Mouse (Mus musculus) heart, embryonic 11.5 days (tissue): Measurements from ENCODE around the gene Ndufb2. TPM values are rescaled to one million over a fixed set of nuclear protein-coding genes. Genes with fewer than 3 reads are reported as not detected.

Source experiments
- ATAC-seq: fragments of 200-750 bp; cut with Nextera tagmentation; replicated peaks from 2 replicates; pipeline ENCODE4 v1.8.0; 2017; ENCODE audit warnings: moderate library complexity; ENCODE audit not compliant: insufficient number of reproducible peaks, low FRiP score, low TSS enrichment
- H3K27ac ChIP-seq: fragments of 300-500 bp; sonication (generic); 2 replicates; pipeline ENCODE4 v1.5.1; 2014; ENCODE audit warnings: mild to moderate bottlenecking, low read depth, low read length
- H3K27me3 ChIP-seq: fragments of 300-500 bp; sonication (generic); 2 replicates; pipeline ENCODE4 v1.6.1; 2014; ENCODE audit warnings: mild to moderate bottlenecking, low read length, mixed read lengths; ENCODE audit not compliant: control insufficient read depth, insufficient read depth
- H3K36me3 ChIP-seq: fragments of 300-500 bp; sonication (generic); 2 replicates; pipeline ENCODE4 v1.6.1; 2014; ENCODE audit warnings: mild to moderate bottlenecking, low read length, moderate library complexity, mixed read lengths; ENCODE audit not compliant: control insufficient read depth, insufficient read depth
- H3K4me1 ChIP-seq: fragments of 300-500 bp; sonication (generic); 2 replicates; pipeline ENCODE4 v1.6.1; 2014; ENCODE audit warnings: low read length; ENCODE audit not compliant: control insufficient read depth, insufficient read depth
- H3K4me2 ChIP-seq: fragments of 300-500 bp; sonication (generic); 2 replicates; pipeline ENCODE4 v1.6.1; 2014; ENCODE audit warnings: mild to moderate bottlenecking, moderate library complexity
- H3K4me3 ChIP-seq: fragments of 300-500 bp; sonication (generic); 2 replicates; pipeline ENCODE4 v1.5.1; 2014; ENCODE audit warnings: low read depth, low read length
- H3K9ac ChIP-seq: fragments of 300-500 bp; sonication (generic); 2 replicates; pipeline ENCODE4 v1.6.1; 2014; ENCODE audit warnings: mild to moderate bottlenecking, low read depth, low read length, moderate library complexity
- H3K9me3 ChIP-seq: fragments of 300-500 bp; sonication (generic); replicated peaks from 2 replicates; pipeline ENCODE4 v1.6.1; 2016; ENCODE audit warnings: low read length; ENCODE audit not compliant: control insufficient read depth
- WGBS: fragments of 180-500 bp; shearing (Covaris S2); extraction: QIAGEN DNeasy Blood & Tissue Kit; methylation state at CpG from one replicate; pipeline ENCODE4 v1.1.7; 2014; ENCODE audit not compliant: insufficient replicate concordance; 5-methylcytosine and 5-hydroxymethylcytosine counted together
- polyA plus RNA-seq: library from polyadenylated mRNA; unstranded; fragments of >200 nt; fragmentation: Nextera tagmentation; extraction: Ambion mirVana; gene quantifications from 2 replicates; pipeline ENCODE4 v1.2.1, GENCODE M21; 2014

Gene Ndufb2
- polyA plus RNA-seq, 1 experiment from 2014 or later = 555 TPM

- peak within 1 kb of the TSS; percentile 87 for H3K9ac ChIP-seq
- under 1% methylated on average over 49 of the region's 49 CpGs for WGBS
- H3K9me3 ChIP-seq = no peaks in the 10 kb centered on the region
- peak; percentile 92 for ATAC-seq
- peak within 1 kb of the TSS; percentile 83 for H3K4me3 ChIP-seq
- H3K27me3 ChIP-seq = no peaks in the 10 kb centered on the region
- H3K4me2 ChIP-seq = peak within 1 kb of the TSS; percentile 79
- H3K4me1 ChIP-seq = peaks cover 12% of the 10 kb centered on the region
- H3K27ac ChIP-seq = peak within 1 kb of the TSS; percentile 93
- no peaks in the 10 kb centered on the region for H3K36me3 ChIP-seq
These were observed 18.4 kb upstream of the Ndufb2 start, which contains the start of gene Adck2 for GRCm38 (mm10) chr6:39573791-39574554. Gene Adck2 (plus strand): TSS chr6:39573873.

DNA sequence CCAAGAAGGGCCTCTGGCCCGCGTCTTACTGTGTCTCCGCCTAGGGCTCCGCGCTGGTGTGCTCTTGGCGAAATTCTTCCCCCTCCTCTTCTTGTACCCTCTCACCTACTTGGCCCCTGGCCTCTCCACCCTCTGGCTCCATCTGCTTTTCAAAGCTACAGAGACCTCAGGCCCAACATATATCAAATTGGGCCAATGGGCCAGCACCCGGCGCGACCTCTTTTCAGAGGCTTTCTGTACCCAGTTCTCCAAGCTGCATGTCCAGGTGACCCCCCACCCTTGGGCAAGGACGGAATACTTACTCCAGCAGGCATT lies 17.9 kb upstream of the Ndufb2 start:
- peak; percentile 10; the same call in 1 of the 2 replicates for ATAC-seq
- Histone ChIP-seq H3K4me2 (peak overlapping the region; percentile 79), H3K27me3 (no peaks in the 10 kb centered on the region), H3K4me3 (peak overlapping the region; percentile 83), H3K9me3 (no peaks in the 10 kb centered on the region), H3K4me1 (peaks cover 12% of the 10 kb centered on the region), H3K27ac (peak overlapping the region; percentile 93), H3K9ac (peak overlapping the region; percentile 87), H3K36me3 (no peaks in the 10 kb centered on the region)
- 29% methylated on average over 10 of the region's 10 CpGs for WGBS

- H3K27ac ChIP-seq = no peak overlapping the region; the same call in 1 of the 2 replicates
- peaks cover 12% of the 10 kb centered on the region for H3K4me1 ChIP-seq
- H3K9me3 ChIP-seq = no peaks in the 10 kb centered on the region
- peak overlapping the region; percentile 79 for H3K4me2 ChIP-seq
- 65% methylated on average over 7 of the region's 7 CpGs for WGBS
- no peak for ATAC-seq
- peak overlapping the region; percentile 87 for H3K9ac ChIP-seq
- H3K27me3 ChIP-seq = no peaks in the 10 kb centered on the region
- no peaks in the 10 kb centered on the region; the same call in 1 of the 2 replicates for H3K36me3 ChIP-seq
- peak overlapping the region; percentile 83 for H3K4me3 ChIP-seq
These were observed 17.4 kb upstream of the Ndufb2 start for GRCm38 (mm10) chr6:39574951-39575350.

DNA sequence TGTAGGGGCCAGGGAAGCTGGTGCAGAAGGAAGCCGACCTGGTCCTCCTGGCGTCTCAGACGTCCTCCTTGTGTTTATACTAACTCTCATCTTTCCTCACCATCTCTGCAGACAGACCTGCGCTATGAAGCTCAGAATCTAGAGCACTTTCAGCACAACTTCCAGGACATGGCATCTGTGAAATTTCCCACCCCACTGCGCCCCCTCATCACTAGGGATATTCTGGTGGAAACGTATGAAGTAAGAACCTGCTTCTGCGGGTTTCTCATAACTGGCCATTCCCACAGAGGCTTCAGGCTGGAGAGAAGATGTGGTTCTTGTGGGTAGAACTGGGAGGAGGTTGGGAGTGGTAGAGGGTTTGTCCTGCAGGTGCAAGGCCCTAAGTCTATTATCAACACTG lies 12.8 kb upstream of the Ndufb2 start:
- H3K4me1 ChIP-seq = peaks cover 6% of the 10 kb centered on the region
- no peak for ATAC-seq
- H3K27ac ChIP-seq = no peak overlapping the region
- H3K9me3 ChIP-seq = no peaks in the 10 kb centered on the region
- peaks cover 2% of the 10 kb centered on the region for H3K36me3 ChIP-seq
- H3K9ac ChIP-seq = no peak overlapping the region
- H3K4me2 ChIP-seq = no peak overlapping the region
- H3K27me3 ChIP-seq = no peaks in the 10 kb centered on the region
- no peak overlapping the region for H3K4me3 ChIP-seq
- WGBS = 85% methylated on average over 7 of the region's 7 CpGs

GRCm38 (mm10) chr6:39580558-39580957 lies 11.8 kb upstream of the Ndufb2 start:
- H3K4me3 ChIP-seq = no peak overlapping the region
- H3K36me3 ChIP-seq = peaks cover 2% of the 10 kb centered on the region
- 63% methylated on average over 2 of the region's 2 CpGs for WGBS
- H3K27me3 ChIP-seq = no peaks in the 10 kb centered on the region
- H3K4me1 ChIP-seq = no peaks in the 10 kb centered on the region
- no peak overlapping the region for H3K9ac ChIP-seq
- no peak for ATAC-seq
- no peaks in the 10 kb centered on the region for H3K9me3 ChIP-seq
- no peak overlapping the region for H3K27ac ChIP-seq
- no peak overlapping the region for H3K4me2 ChIP-seq

DNA sequence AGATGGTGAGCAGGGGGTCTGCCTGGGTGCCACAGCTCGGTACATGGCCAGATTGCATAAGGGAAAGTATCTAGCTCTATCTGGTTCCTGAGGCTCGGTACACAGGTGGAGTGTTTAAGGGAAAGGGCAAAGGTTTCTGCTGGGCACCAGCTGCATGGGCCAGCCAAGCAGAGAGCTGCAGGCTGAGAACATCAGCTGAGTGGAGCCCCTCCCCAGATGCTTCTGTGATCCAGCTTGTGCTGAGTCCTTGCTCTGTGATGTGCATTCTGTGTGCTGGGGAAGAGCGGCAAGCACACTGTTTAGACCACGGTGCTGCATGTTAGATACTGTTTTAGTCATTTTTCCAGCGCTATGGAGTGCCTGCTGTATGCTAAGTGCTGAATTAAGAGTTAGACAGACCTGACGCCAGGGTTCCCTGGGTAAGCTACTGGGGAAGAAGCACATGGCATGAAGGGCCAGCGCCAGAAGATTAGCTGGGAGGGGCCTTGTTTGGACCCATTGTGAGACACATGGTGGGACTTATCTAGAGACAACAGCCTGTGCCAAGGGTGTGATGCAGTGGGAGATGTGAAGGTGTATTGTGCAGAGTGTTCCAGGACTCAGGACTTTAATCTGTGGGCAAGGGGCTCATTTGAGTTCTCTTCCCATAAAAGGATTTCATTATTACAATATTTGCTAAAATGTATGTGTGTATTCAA lies 11.1 kb upstream of the Ndufb2 start:
- Histone ChIP-seq H3K4me2 (peak overlapping the region; percentile 6; the same call in 1 of the 2 replicates), H3K27ac (peak overlapping the region; percentile 54; the same call in 1 of the 2 replicates)
- WGBS = 73% methylated on average over 7 of the region's 7 CpGs

GRCm38 (mm10) chr6:39585517-39585916 lies 6.9 kb upstream of the Ndufb2 start, which contains the start of gene Gm42420:
Gene Gm42420 (plus strand): TSS chr6:39585753.
- H3K27me3 ChIP-seq = no peaks in the 10 kb centered on the region
- H3K36me3 ChIP-seq = peaks cover 12% of the 10 kb centered on the region
- no peaks in the 10 kb centered on the region for H3K4me1 ChIP-seq
- ATAC-seq = no peak
- no peak within 1 kb of the TSS for H3K4me2 ChIP-seq
- no peak within 1 kb of the TSS for H3K27ac ChIP-seq
- WGBS = 73% methylated on average over 6 of the region's 6 CpGs
- H3K9me3 ChIP-seq = no peaks in the 10 kb centered on the region
- H3K9ac ChIP-seq = no peak within 1 kb of the TSS
- no peak within 1 kb of the TSS for H3K4me3 ChIP-seq

More for the DNA sequence above, 11.1 kb upstream of the Ndufb2 start:
- no peaks in the 10 kb centered on the region for H3K9me3 ChIP-seq
- peak; percentile 79 for ATAC-seq
- H3K4me3 ChIP-seq = no peak overlapping the region
- H3K4me1 ChIP-seq = no peaks in the 10 kb centered on the region
- H3K36me3 ChIP-seq = peaks cover 2% of the 10 kb centered on the region
- no peak overlapping the region for H3K9ac ChIP-seq
- H3K27me3 ChIP-seq = no peaks in the 10 kb centered on the region

DNA sequence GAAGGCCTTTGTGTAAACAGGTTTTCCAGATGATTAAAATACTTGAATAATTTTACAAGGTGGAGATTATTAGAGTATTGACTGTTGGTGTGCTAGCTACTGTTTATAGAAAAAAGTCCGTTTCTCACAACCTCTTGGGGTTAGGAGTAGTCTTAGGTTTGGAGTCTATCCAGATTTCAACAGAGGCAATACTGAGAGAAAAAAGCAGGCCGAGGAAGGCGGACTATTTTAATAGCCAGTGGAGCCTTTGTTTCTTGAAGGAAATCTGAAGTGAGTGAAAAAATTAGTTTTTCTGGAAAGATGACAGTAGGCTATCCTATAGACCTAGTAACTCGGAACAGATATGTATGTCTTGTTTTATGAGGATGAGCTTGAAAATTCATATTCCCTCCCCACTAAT lies 893 bp upstream of the Ndufb2 start:
- no peak for ATAC-seq
- no peak overlapping the region for H3K27ac ChIP-seq
- H3K9ac ChIP-seq = no peak overlapping the region
- H3K27me3 ChIP-seq = no peaks in the 10 kb centered on the region
- H3K4me1 ChIP-seq = no peaks in the 10 kb centered on the region; the same call in 1 of the 2 replicates
- no peak overlapping the region; the same call in 1 of the 2 replicates for H3K4me2 ChIP-seq
- no peaks in the 10 kb centered on the region for H3K9me3 ChIP-seq
- no peak overlapping the region for H3K4me3 ChIP-seq
- 92% methylated on average over 4 of the region's 4 CpGs for WGBS
- H3K36me3 ChIP-seq = peaks cover 13% of the 10 kb centered on the region; the same call in 1 of the 2 replicates
